Mouse (Mus musculus) neutrophil, adult 5-6 weeks (primary cell): ENCODE data around the gene Calm1. TPM values are rescaled to one million over a fixed set of nuclear protein-coding genes. Genes with fewer than 3 reads are reported as not detected.

ENCODE experiments used
- ATAC-seq: fragments of 151-379, 151-347 bp; 2 replicates; pipeline ENCODE4 v1.8.0; 2017; ENCODE audit warnings: mild to moderate bottlenecking, moderate TSS enrichment; ENCODE audit not compliant: insufficient number of reproducible peaks, poor library complexity, low FRiP score, severe bottlenecking; ENCODE audit errors: extremely low read depth
- total RNA-seq: library from RNA; stranded (forward); fragments of 200-1000 nt; gene quantifications from 2 replicates; pipeline ENCODE4 v1.2.3, GENCODE M21; 2017

The Calm1 gene
- total RNA-seq, 1 experiment from 2014 or later: 524 TPM

- no peak for ATAC-seq
These were observed 58.5 kb downstream of the Calm1 start for GRCm38 (mm10) chr12:100257779-100258178.

Other genes with a start within 250 kb of the Calm1 start
- gene Kcnk13, start 234.9 kb upstream of the Calm1 start, total RNA-seq: 0.25 and 0.58 TPM in 2 replicates
- 76.6 and 118 TPM in 2 replicates for gene Psmc1, start 89.3 kb upstream of the Calm1 start, total RNA-seq
- gene Nrde2, start 39.8 kb upstream of the Calm1 start, total RNA-seq: 29.8 and 32.6 TPM in 2 replicates